Mouse (Mus musculus) forebrain, embryonic 14.5 days (tissue): ENCODE data around the gene Gm45140. TPM values are rescaled to one million over a fixed set of nuclear protein-coding genes. Genes with fewer than 3 reads are reported as not detected.

Experiments used
- ATAC-seq: fragments of 200-750 bp; cut with Nextera tagmentation; 2 replicates; pipeline ENCODE4 v1.8.0; 2017; ENCODE audit warnings: mild to moderate bottlenecking, moderate library complexity
- DNase-seq: peaks from one replicate; pipeline ENCODE4 v3.0.0-alpha.2; 2015; ENCODE audit warnings: low spot score
- H3K27ac ChIP-seq: fragments of 300-500 bp; sonication (generic); 2 replicates; pipeline ENCODE4 v1.5.1; 2014; ENCODE audit warnings: low read depth, mild to moderate bottlenecking, control low read depth, low read length, moderate library complexity
- H3K27me3 ChIP-seq: fragments of 300-500 bp; sonication (generic); replicated peaks from 2 replicates; pipeline ENCODE4 v1.6.1; 2014; ENCODE audit warnings: low read length, control low read depth, mixed read lengths; ENCODE audit not compliant: control insufficient read depth, insufficient read depth
- H3K36me3 ChIP-seq: fragments of 300-500 bp; sonication (generic); 2 replicates; pipeline ENCODE4 v1.6.1; 2014; ENCODE audit warnings: low read length, control low read depth; ENCODE audit not compliant: control insufficient read depth, insufficient read depth
- H3K4me1 ChIP-seq: fragments of 300-500 bp; sonication (generic); 2 replicates; pipeline ENCODE4 v1.6.1; 2014; ENCODE audit warnings: antibody characterized with exemption, low read length, control low read depth; ENCODE audit not compliant: control insufficient read depth, insufficient read depth
- H3K4me2 ChIP-seq: fragments of 300-500 bp; sonication (generic); 2 replicates; pipeline ENCODE4 v1.6.1; 2014; ENCODE audit warnings: mild to moderate bottlenecking, control low read depth, low read length
- H3K4me3 ChIP-seq: fragments of 300-500 bp; sonication (generic); 2 replicates; pipeline ENCODE4 v1.5.1; 2014; ENCODE audit warnings: low read depth, low read length, control low read depth
- H3K9ac ChIP-seq: fragments of 300-500 bp; sonication (generic); 2 replicates; pipeline ENCODE4 v1.6.1; 2014; ENCODE audit warnings: mild to moderate bottlenecking, low read length, control low read depth, moderate library complexity
- H3K9me3 ChIP-seq: fragments of 300-500 bp; sonication (generic); replicated peaks from 2 replicates; pipeline ENCODE4 v1.6.1; 2016; ENCODE audit warnings: low read length, control low read depth, mixed read lengths; ENCODE audit not compliant: control insufficient read depth
- WGBS: fragments of 180-500 bp; shearing (Covaris S2); extraction: QIAGEN DNeasy Blood & Tissue Kit; methylation state at CpG from one replicate; pipeline ENCODE4 v1.1.7; 2014; 5-methylcytosine and 5-hydroxymethylcytosine counted together
- polyA plus RNA-seq: library from polyadenylated mRNA; unstranded; fragments of >200 nt; fragmentation: Nextera tagmentation; extraction: Ambion mirVana; gene quantifications from 2 replicates; pipeline ENCODE4 v1.2.1, GENCODE M21; 2014

Gene Gm45140
- polyA plus RNA-seq, 1 experiment from 2014 or later: 1.2 TPM

GRCm38 (mm10) chr6:87838551-87839197 lies 3.1 kb upstream of the Gm45140 start, which contains the start of gene Isy1:
TSS of gene Isy1 (minus strand) at chr6:87838798.
- WGBS: under 1% methylated on average over 46 of the region's 46 CpGs

DNA sequence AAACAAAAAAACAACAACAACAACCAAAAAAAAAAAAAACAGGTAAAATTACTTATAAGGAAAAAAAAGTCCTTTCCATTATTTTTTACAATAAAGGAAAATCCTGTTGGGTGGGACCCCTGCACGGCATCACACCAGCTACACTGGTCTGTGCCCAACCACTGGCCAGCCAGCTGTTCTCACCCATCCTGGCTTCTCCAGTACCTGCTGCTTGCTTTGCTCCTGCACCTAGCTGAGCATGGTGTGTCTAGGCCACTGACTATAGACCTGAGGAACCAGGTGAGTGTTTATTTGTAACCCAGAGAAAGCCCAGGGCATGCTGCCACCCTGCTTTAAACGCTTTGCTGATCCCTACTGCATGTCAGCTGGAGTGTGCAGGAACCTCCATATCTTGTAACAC lies 15.2 kb downstream of the Gm45140 start:
- H3K9ac ChIP-seq: no peak overlapping the region
- H3K27me3 ChIP-seq: no peaks in the 10 kb centered on the region
- DNase-seq (no peak), ATAC-seq (no peak)
- WGBS: 98% methylated on average over 2 of the region's 2 CpGs
- no peak overlapping the region for H3K4me2 ChIP-seq
- H3K4me3 ChIP-seq: no peak overlapping the region
- no peaks in the 10 kb centered on the region for H3K9me3 ChIP-seq
- H3K27ac ChIP-seq: no peak overlapping the region
- peaks cover 100% of the 10 kb centered on the region for H3K36me3 ChIP-seq
- no peaks in the 10 kb centered on the region for H3K4me1 ChIP-seq

More at GRCm38 (mm10) chr6:87838551-87839197, 3.1 kb upstream of the Gm45140 start, which contains the start of gene Isy1:
- peak within 1 kb of the TSS; percentile 92 for H3K4me2 ChIP-seq
- H3K36me3 ChIP-seq: peaks cover 46% of the 10 kb centered on the region
- DNase-seq (peak; percentile 98), ATAC-seq (peak; percentile 98)
- H3K27me3 ChIP-seq: no peaks in the 10 kb centered on the region
- no peaks in the 10 kb centered on the region for H3K9me3 ChIP-seq
- peak within 1 kb of the TSS; percentile 76 for H3K4me3 ChIP-seq
- peak within 1 kb of the TSS; percentile 87 for H3K9ac ChIP-seq
- H3K4me1 ChIP-seq: peaks cover 6% of the 10 kb centered on the region; the same call in 1 of the 2 replicates
- peak within 1 kb of the TSS; percentile 90 for H3K27ac ChIP-seq

DNA sequence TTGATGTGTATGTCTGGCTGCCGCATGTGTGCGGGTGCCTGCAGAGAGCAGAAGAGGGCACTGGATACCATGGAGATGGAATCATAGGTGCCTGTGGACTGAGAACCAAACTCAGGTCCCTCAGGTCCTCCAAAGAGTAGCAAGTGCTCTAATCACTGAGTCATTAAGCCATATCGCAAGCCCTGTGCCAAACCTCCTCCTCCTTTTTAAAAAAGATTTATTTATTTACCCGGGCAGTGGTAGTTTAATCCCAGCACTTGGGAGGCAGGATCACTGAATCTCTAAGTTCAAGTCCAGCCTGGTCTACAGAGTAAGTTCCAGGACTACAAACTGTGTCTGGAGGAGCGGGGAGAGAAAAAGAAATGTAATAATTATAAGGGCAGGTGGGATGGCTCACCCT lies 21.1 kb downstream of the Gm45140 start:
- Histone ChIP-seq H3K27me3 (no peaks in the 10 kb centered on the region), H3K9ac (no peak overlapping the region), H3K4me3 (no peak overlapping the region), H3K4me2 (no peak overlapping the region), H3K9me3 (no peaks in the 10 kb centered on the region), H3K4me1 (peaks cover 5% of the 10 kb centered on the region), H3K36me3 (peaks cover 62% of the 10 kb centered on the region), H3K27ac (no peak overlapping the region)
- DNase-seq (no peak), ATAC-seq (no peak)
- 93% methylated on average over 5 of the region's 5 CpGs for WGBS

- H3K4me3 ChIP-seq: no peak overlapping the region
- no peaks in the 10 kb centered on the region for H3K27me3 ChIP-seq
- no peak overlapping the region for H3K9ac ChIP-seq
- 87% methylated on average over 1 of the region's 1 CpGs for WGBS
- H3K27ac ChIP-seq: no peak overlapping the region
- peaks cover 5% of the 10 kb centered on the region for H3K4me1 ChIP-seq
- peak overlapping the region; percentile 95 for H3K4me2 ChIP-seq
- DNase-seq (no peak), ATAC-seq (no peak)
- peaks cover 44% of the 10 kb centered on the region for H3K36me3 ChIP-seq
- no peaks in the 10 kb centered on the region for H3K9me3 ChIP-seq
These were observed 22.9 kb downstream of the Gm45140 start for GRCm38 (mm10) chr6:87812656-87813055.

GRCm38 (mm10) chr6:87811675-87812338 lies 23.8 kb downstream of the Gm45140 start, which contains the start of gene Rab43:
TSS of gene Rab43 (minus strand) at chr6:87812164.
- Histone ChIP-seq H3K36me3 (peaks cover 35% of the 10 kb centered on the region; the same call in 1 of the 2 replicates), H3K27me3 (no peaks in the 10 kb centered on the region), H3K4me2 (peak within 1 kb of the TSS; percentile 95), H3K4me1 (peaks cover 5% of the 10 kb centered on the region), H3K9ac (peak within 1 kb of the TSS; percentile 76), H3K9me3 (no peaks in the 10 kb centered on the region), H3K27ac (peak within 1 kb of the TSS; percentile 44; the same call in 1 of the 2 replicates), H3K4me3 (peak within 1 kb of the TSS; percentile 68)
- ATAC-seq: peak; percentile 99
- DNase-seq: peak; percentile 91
- WGBS: under 1% methylated on average over 47 of the region's 56 CpGs

DNA sequence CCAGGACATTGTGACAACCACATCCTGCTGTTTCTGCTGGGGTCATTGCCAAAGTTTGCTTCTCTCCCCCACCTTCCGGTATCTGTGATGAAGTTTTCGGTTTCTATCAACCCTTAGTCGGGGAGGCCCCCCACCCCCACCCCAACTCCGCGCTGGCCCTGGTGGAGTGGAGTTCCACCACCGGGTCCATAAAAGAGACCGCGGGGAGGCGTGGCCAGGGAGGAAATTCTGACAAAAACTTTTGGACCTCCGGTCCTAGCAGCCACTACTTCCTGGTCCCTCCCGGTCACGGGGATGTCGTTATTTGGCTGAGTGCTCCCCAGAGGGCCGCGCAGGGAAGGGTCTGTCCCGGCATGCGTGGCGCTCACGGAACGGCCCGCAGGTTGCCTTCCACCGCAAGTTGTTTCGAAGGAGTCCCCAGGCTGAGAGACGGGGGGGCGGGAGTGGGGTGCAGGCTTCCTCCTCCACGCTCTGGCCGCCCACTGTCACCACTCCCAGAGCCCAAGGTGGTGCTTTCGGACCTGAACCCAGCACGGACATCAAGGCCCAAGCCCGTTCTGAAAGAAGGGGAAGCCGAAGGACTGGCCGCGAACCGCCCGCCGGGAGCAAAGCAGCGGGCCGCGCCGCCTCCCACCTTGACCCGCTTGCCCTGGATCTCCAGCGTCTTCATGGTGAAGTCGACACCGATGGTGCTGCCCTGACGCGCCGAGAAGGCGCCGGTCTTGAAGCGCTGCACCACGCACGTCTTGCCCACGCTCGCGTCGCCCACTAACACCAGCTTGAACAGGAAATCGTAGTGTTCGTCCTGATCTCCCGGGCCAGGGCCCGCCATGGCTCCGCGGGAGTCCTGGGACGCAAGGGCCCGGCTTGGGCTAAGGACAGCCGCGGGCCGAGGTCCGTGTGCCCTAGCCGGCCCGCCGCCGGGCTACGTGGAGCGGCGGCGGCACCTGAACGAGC lies 24.6 kb downstream of the Gm45140 start:
- Histone ChIP-seq H3K27ac (peak overlapping the region; percentile 44; the same call in 1 of the 2 replicates), H3K9ac (peak overlapping the region; percentile 76), H3K27me3 (no peaks in the 10 kb centered on the region), H3K4me3 (peak overlapping the region; percentile 68), H3K9me3 (no peaks in the 10 kb centered on the region), H3K36me3 (peaks cover 27% of the 10 kb centered on the region; the same call in 1 of the 2 replicates), H3K4me2 (peak overlapping the region; percentile 95), H3K4me1 (peaks cover 5% of the 10 kb centered on the region)
- WGBS: under 1% methylated on average over 71 of the region's 77 CpGs
- DNase-seq (peak; percentile 51), ATAC-seq (peak; percentile 61)

DNA sequence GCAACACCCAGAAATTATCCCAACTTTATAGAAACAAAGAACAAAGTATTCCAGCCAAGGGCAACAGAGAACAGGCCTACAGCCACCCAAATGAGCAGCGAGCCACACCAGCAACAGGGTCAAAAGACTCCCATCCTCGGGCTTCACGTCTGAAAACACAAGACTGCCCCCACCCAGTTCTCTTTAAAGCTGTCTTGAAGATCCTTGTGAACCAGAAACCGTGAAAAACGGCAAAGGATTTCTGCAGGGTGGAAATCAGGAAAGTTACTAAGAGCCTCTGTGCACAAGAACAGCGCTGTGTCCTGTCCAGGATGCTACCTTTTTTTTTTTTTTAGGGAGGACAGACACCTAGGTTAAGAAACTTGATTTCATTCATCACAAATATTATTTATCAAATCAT lies 25.3 kb downstream of the Gm45140 start:
- H3K9ac ChIP-seq: no peak overlapping the region
- H3K27me3 ChIP-seq: no peaks in the 10 kb centered on the region
- H3K4me3 ChIP-seq: peak overlapping the region; percentile 68
- DNase-seq (no peak), ATAC-seq (no peak)
- 45% methylated on average over 6 of the region's 6 CpGs for WGBS
- peaks cover 5% of the 10 kb centered on the region for H3K4me1 ChIP-seq
- H3K27ac ChIP-seq: no peak overlapping the region
- H3K36me3 ChIP-seq: peaks cover 23% of the 10 kb centered on the region; the same call in 1 of the 2 replicates
- peak overlapping the region; percentile 95 for H3K4me2 ChIP-seq
- H3K9me3 ChIP-seq: no peaks in the 10 kb centered on the region

- no peak overlapping the region for H3K4me2 ChIP-seq
- H3K27me3 ChIP-seq: no peaks in the 10 kb centered on the region
- H3K27ac ChIP-seq: no peak overlapping the region
- DNase-seq (no peak), ATAC-seq (no peak)
- H3K4me3 ChIP-seq: no peak overlapping the region
- WGBS: 89% methylated on average over 6 of the region's 6 CpGs
- H3K9ac ChIP-seq: no peak overlapping the region
- H3K36me3 ChIP-seq: peaks cover 17% of the 10 kb centered on the region; the same call in 1 of the 2 replicates
- H3K9me3 ChIP-seq: no peaks in the 10 kb centered on the region
- H3K4me1 ChIP-seq: peaks cover 5% of the 10 kb centered on the region
These were observed 25.9 kb downstream of the Gm45140 start for GRCm38 (mm10) chr6:87809651-87810161.
